Mouse (Mus musculus): Measurements from ENCODE around the gene 2610528J11Rik.

DNA sequence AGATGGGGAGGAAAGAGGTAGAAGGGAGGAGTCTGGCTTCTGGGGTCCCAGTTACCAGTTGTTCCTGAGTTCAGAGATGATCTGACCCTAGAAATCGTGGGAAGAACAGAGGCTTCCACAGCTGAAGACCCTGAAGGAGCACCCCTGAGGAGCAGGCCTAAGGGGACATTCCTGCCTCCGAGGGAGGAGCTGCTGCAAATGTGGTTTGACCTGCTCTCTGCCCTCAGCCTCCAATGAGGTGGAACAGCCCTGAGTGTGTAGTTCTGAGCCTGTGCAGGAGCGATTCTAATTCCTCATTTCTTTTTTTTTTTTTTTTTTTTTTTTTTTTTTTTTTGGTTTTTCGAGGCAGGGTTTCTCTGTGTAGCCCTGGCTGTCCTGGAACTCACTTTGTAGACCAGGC lies 6.4 kb downstream of the 2610528J11Rik start:
- TF ChIP-seq CTCF (IDR thresholded peaks at IDR 0.05; ENCODE audit: insufficient read depth, low read length) (no peak), POLR2A (IDR thresholded peaks at IDR 0.05; ENCODE audit: borderline replicate concordance, extremely low read depth, low read depth, low read length) (no peak)

Measured in lung, adult 2 months (tissue).